Mouse (Mus musculus) kidney, adult 8-10 months (tissue): ENCODE data around the gene Clec10a.
"Not testable (repeated sequence)": the region's sequence is repeated elsewhere in the genome, so short reads cannot be mapped to it uniquely, and the experiment has no call there.

Experiments used
- DNase-seq, 2 experiments: peaks; one replicate each; pipeline ENCODE4 v3.0.0; 2022

The Clec10a gene

DNA sequence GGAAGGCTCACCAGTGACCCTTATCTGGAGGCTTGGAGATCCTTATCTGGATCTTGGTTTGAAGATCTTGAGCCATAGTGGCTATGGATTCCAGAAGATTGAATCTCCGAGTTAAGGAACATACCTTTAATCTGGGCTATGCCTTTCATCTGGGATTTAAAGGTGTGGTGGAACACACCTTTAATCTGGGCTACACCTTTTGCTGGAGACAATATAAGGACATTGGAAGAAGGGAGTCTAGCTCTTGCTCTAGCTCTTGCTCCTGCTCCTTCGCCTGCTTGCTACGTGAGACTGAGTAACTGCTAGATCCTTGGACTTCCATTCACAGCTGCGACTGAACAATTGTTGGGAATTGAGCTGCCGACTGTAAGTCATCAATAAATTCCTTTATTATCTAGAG is at the start of gene Clec10a:
Clec10a (plus strand) TSS at position 301 of the 400 bp plus-strand sequence.
- not testable (repeated sequence) for DNase-seq

GRCm38 (mm10) chr11:70107085-70107484 is 48.9 kb upstream of the Clec10a start:
- DNase-seq, result no peak

DNA sequence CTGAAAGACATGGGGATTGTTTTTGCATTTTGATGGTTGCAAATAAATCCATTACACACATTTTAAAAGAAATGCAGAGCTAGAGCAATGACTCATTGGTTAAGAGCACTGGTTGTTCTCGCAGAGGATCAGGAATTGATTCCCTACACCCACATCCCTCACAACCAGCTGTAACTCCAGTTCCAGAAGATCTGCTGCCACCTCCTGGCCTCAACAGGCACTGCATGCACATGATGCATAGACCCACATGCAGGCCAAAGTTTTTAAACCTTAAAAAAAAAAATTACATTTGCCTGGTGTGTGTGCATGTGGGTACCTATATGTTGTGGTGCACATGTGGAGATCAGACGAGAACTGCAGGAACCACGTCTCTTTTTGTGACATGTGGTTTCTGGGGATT is 45.9 kb upstream of the Clec10a start:
- DNase-seq, result peak in 1 of 2 experiments; percentile 59

DNA sequence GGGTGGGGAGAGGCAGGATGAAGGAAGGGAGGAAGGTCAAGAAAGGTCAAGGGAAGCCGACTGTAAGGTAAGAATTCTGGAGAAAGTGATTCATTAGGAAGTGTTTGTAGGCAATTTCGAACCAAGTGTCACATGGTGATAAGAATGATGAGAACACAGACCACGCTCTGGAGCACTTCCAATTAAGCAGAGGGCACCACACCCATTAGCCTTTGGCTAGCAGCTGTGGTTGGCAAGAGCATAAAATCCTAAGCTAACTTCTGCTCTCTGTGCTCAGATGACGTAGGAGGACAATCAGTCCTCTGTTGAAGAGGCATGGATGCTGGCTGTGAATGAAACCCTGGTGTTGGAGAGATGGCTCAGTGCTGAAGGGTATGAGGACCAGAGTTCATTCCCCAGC is 41.4 kb upstream of the Clec10a start:
- no peak for DNase-seq

GRCm38 (mm10) chr11:70115901-70116300 is 40.1 kb upstream of the Clec10a start:
- DNase-seq, result no peak

DNA sequence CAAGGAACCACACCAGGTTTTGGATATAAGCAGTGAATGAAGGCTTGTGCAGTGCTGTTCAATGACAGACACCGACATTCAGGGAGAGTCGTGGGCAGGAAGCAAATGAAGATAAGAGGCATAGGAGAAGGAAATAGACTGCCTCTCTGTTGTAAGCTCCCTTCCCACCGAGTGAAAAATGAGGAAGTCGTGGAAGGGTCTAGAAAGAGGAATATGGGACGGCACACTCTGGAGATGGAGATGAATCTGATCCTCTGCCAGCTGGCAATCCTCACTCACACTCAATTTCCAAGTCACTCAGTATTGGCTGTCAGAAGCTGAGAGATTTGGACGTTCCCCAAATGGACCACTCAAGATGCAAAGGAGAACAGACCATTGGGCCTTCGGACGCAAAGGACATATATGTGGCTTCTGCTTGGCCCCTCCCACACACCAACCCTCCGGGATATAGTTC is 26.0 kb upstream of the Clec10a start, which contains the start of gene Mgl2:
Mgl2 (plus strand) TSS at position 404 of the 454 bp plus-strand sequence.
- no peak for DNase-seq

- not testable (repeated sequence) for DNase-seq
Observed at GRCm38 (mm10) chr11:70135001-70135400, 21.0 kb upstream of the Clec10a start.

- DNase-seq, result not testable (repeated sequence)
Observed at GRCm38 (mm10) chr11:70135925-70136324, 20.1 kb upstream of the Clec10a start.

- DNase-seq, result no peak
Observed at GRCm38 (mm10) chr11:70139171-70139570, 16.8 kb upstream of the Clec10a start.

DNA sequence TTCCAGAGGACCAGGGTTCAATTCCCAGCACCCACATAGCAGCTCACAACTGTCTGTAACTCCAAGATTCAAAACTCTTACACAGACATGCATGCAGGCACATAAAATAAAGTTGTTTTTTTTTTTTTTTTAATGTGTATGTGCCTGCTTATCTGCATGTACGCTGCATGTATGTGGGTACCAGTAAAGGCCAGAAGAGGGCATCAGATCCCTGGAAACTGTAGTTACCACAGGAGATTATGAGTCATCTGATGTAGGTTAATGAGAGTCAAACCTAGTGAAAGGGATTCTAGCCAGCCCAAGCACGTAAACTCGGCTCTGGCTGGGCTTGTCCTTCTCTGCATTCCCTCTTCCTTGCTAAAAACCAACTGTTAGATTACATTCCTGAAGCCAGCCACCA is 4.9 kb upstream of the Clec10a start:
- DNase-seq, result peak; percentile 57 to 66

DNA sequence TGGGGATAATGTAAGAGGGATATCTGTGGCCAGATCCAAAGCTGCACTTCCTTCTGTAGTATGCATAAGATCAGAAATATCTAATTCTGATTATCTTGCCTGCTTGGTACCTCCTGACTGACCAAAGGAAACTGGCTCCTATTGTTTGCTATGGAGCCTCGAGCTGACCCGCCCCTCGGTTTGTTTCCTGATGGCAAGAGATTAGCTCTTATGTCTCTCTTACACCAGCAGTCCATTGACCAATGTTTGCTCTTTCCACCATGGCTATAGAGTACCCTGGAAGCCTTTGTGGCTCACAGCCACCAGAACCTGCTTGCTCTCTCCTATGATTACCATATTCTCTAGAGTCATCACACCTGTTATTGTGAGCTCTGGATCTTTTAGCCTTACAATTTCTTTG is 6.3 kb downstream of the Clec10a start:
- DNase-seq, result no peak

DNA sequence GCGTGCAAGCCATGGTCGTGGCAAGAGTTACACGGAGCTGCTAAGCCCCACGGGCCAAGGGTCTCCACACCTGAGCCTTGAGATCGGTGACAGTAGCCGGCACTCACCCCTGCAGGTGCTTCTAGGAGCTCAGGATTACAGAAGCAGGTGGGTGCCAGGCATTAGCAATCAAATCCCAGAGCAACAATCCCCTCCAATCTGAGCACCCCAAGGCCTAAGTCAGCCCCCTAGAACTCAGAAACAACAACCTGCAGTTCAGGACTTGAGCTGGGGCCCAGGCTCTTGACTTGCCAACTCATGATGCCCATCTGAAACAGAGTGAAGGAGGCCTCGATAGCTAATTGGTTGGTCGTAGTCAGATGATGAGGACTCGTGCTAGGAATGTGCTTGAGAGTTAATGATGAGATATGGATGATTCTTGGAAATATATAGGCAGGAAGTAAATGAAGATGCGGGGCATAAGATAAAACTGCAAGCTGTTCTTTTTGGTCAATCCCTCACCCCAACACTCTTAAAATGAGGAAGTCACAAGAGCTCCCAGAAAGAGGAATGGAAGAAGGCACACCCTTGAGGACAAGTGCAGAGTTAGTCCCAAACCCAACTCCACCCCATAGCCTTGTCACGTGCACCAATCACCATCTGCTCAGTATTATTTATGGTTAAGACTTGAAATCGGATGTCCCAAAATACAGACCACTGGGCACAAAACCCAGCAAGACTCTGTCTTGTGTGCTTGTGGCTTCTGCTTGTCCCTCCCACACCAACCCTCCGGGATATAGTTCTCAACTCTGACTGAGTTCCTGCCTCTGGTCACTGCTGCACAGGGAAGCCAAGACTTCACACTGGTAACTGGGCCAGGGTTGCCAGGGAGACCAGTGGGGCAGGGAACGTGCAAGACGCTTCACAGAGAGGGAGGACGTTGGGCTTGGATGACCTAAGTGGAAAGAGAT is 10.2 kb downstream of the Clec10a start:
- DNase-seq, result no peak

- DNase-seq, result no peak
Observed at GRCm38 (mm10) chr11:70168136-70168535, 12.1 kb downstream of the Clec10a start.

- DNase-seq, result not testable (repeated sequence)
Observed at GRCm38 (mm10) chr11:70169471-70169870, 13.5 kb downstream of the Clec10a start.

- DNase-seq, result no peak
Observed at GRCm38 (mm10) chr11:70170291-70170690, 14.3 kb downstream of the Clec10a start.

- peak; percentile 81 to 86 for DNase-seq
Observed at GRCm38 (mm10) chr11:70171181-70171580, 15.2 kb downstream of the Clec10a start.

DNA sequence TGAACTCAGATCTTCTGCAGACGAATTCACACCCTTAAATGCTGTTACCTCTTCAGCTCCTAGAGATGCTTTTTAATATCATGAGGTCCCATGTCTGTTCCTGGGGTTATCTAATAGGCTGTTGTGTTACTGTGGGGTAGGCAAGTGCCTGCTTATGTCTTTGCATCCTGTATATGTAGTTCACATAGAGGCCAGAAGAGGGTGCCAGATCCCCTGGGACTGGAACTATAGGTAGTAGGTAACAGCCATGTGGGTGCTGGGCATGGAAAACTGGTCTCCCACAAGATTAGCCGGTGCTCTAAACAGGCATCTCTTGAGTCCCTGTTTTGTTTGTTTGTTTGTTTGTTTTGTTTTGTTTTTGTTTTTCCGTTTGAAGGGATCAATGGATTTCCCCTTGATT is 15.8 kb downstream of the Clec10a start:
- peak in 1 of 2 experiments; percentile 58 for DNase-seq

- peak in 1 of 2 experiments; percentile 44 for DNase-seq
Observed at GRCm38 (mm10) chr11:70172298-70172697, 16.3 kb downstream of the Clec10a start.

DNA sequence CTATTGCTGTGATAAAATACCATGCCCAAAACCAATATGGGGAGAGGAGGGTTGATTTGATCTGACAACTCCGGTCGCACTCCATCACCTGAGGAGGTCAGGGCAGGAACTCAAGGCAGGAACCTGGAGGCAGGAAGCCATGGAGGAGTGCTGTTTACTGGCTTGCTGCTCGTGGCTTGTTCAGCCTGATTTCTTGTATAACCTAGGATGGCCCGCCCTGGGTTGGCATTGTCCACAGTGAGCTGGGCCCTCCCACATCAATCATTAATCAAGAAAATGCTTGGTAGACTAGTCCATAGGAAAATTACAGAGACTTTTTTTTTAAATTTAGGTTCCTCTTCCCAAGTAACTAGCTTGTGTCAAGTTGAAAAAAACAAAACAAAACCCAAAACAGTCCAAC is 18.5 kb downstream of the Clec10a start:
- peak; percentile 82 to 85 for DNase-seq

DNA sequence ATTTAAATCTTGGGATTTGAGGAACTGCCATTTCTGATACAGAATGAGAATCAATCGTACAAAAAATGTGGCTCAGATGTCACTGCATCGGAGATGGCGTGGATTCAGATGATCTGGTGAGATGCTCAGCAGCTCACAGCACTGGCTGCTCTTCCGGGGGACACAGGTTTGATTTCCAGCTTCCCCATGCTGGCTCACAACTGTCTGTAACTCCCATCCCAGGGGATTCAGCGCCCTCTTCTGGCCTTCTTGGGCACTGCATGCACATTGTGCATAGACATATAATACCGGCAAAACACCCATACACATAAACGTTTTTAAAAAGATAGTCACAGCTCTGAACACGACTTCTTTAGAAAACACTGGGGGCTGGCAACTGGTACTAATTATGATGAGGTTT is 21.6 kb downstream of the Clec10a start:
- DNase-seq, result no peak

DNA sequence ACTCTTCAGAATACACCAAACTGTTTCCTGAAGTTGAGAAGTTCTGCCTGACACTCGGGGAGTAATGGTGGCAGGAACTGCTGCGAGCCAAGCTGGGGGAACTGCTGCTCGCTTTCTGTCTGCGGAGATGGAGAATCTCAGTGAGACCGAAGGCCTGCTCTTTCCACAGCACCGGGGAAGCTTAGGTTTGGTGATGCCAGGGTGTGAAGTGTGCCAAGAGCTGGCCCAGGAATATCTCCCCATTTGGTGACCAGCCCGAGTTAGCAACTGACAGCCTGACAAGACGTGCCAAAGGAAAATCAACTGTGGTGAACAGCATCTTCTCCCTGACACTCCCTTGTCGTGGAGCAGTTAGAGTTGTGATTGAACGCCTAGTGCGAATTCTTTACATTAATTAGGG is 22.3 kb downstream of the Clec10a start:
- DNase-seq, result no peak

DNA sequence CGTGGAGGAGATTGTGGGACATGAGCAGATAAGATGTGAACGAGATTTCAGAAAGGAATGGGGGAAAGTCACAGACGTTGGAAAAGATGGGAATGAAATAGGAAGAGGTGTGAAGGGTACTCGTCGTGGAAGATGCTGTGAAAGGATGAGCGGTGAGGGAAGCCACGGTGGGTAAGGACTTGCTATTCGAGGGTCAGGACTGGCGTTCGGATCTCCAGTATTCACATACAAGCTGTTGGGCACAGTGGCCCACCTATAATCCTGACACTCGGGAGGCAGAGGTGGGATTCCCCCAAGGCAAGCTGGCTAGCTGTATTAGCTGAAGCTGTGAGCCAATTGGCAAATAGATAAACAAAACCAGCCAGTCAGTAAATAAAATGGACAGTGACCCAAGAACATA is 22.8 kb downstream of the Clec10a start:
- no peak for DNase-seq

DNA sequence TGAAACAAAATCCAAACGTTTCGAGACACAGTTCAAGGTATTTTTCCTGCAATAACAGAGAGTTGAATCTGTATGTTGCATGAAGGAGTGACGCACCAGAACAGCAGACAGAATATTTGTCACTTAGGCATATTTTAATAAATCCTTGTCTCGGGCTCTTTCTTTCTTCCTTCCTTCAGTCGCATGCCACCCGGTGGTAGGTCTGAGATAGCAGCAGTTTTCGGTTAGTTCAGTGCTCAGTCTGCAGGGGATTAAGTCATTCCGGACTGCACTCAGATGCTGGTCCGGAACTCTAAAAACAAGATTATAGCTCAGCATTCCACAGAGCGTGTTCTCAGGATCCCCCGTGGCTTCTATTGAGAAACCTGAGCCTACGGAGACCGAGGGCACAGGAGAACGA is 23.4 kb downstream of the Clec10a start:
- DNase-seq, result peak in 1 of 2 experiments; percentile 23

DNA sequence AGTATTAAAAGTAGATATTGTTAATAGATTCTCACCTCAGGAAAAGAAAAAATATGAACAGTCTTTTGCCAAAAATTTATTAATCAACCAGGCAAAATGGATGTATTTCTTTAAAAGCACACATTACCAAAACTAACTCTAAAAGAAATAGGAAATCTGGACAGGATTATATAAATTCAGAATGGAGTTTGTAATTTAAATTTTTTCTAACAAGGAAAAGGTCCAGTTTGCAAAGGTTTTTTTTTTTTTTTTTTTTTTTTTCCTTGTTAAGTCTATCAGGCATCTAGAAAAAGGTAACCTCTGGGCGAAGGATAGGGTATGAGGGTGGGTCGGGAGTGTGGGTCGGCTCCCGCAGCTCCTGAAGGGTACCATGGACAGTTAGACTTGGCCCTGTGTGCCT is 24.5 kb downstream of the Clec10a start:
- DNase-seq, result no peak
